Mouse (Mus musculus) neural tube, embryonic 15.5 days (tissue): ENCODE results near the gene Cela2a. TPM values are rescaled to one million over a fixed set of nuclear protein-coding genes. Genes with fewer than 3 reads are reported as not detected.

Experiments
- ATAC-seq: fragments of 200-750 bp; cut with Nextera tagmentation; 2 replicates; pipeline ENCODE4 v1.8.0; 2017; ENCODE audit warnings: mild to moderate bottlenecking, moderate TSS enrichment, moderate library complexity; ENCODE audit not compliant: low FRiP score
- H3K27ac ChIP-seq: fragments of 300-500 bp; sonication (generic); replicated peaks from 2 replicates; pipeline ENCODE4 v1.5.1; 2015; ENCODE audit warnings: mild to moderate bottlenecking, inconsistent platforms
- H3K27me3 ChIP-seq: fragments of 300-500 bp; sonication (generic); replicated peaks from 2 replicates; pipeline ENCODE4 v1.6.1; 2015; ENCODE audit warnings: inconsistent platforms
- H3K36me3 ChIP-seq: fragments of 300-500 bp; sonication (generic); 2 replicates; pipeline ENCODE4 v1.6.1; 2015; ENCODE audit warnings: inconsistent platforms
- H3K4me1 ChIP-seq: fragments of 300-500 bp; sonication (generic); 2 replicates; pipeline ENCODE4 v1.6.1; 2015; ENCODE audit warnings: inconsistent platforms
- H3K4me2 ChIP-seq: fragments of 300-500 bp; sonication (generic); 2 replicates; pipeline ENCODE4 v1.6.1; 2015; ENCODE audit warnings: inconsistent platforms, mild to moderate bottlenecking, moderate library complexity
- H3K4me3 ChIP-seq: fragments of 300-500 bp; sonication (generic); replicated peaks from 2 replicates; pipeline ENCODE4 v1.5.1; 2015; ENCODE audit warnings: mild to moderate bottlenecking, inconsistent platforms
- H3K9ac ChIP-seq: fragments of 300-500 bp; sonication (generic); replicated peaks from 2 replicates; pipeline ENCODE4 v1.6.1; 2015; ENCODE audit warnings: mild to moderate bottlenecking, inconsistent platforms
- H3K9me3 ChIP-seq: fragments of 300-500 bp; sonication (generic); replicated peaks from 2 replicates; pipeline ENCODE4 v1.6.1; 2016; ENCODE audit warnings: inconsistent platforms
- whole genome bisulfite sequencing: fragments of 180-500 bp; shearing (Covaris S2); methylation state at CpG from one replicate; pipeline ENCODE4 v1.1.7; 2015; ENCODE audit warnings: mixed read lengths; 5-methylcytosine and 5-hydroxymethylcytosine counted together
- polyA plus RNA-seq: library from polyadenylated mRNA; unstranded; fragments of >200 nt; fragmentation: Nextera tagmentation; extraction: Ambion mirVana; gene quantifications from 2 replicates; pipeline ENCODE4 v1.2.1, GENCODE M21; 2015

Cela2a gene
- polyA plus RNA-seq, 1 experiment from 2014 or later = not detected

DNA sequence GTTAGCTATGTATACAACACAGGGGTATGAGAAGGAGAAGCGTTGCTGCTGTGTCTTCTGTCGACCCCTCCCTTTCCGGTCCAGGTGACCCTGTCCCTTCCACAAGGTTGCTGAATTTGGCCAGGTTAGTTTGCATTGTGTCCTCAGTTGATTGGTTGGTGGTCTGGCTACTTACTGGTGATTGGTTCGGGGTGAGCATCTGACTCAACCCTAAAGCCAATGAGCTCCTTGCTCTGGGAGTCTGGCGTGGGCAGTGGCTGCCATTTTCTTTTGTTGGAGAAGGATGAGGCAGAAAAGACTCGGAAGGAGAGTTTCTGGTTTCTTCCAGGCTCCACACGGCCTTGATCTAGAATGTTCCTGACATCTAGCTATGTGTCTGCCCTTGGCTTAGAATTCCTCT is 6.6 kb downstream of the Cela2a start:
- Histone ChIP-seq H3K27me3 (no peaks in the 10 kb centered on the region), H3K4me3 (no peak overlapping the region), H3K27ac (no peak overlapping the region), H3K4me1 (peaks cover 3% of the 10 kb centered on the region; the same call in 1 of the 2 replicates), H3K9me3 (no peaks in the 10 kb centered on the region), H3K36me3 (peaks cover 11% of the 10 kb centered on the region), H3K9ac (no peak overlapping the region), H3K4me2 (no peak overlapping the region)
- no peak for ATAC-seq
- WGBS = 93% methylated on average over 7 of the region's 7 CpGs

DNA sequence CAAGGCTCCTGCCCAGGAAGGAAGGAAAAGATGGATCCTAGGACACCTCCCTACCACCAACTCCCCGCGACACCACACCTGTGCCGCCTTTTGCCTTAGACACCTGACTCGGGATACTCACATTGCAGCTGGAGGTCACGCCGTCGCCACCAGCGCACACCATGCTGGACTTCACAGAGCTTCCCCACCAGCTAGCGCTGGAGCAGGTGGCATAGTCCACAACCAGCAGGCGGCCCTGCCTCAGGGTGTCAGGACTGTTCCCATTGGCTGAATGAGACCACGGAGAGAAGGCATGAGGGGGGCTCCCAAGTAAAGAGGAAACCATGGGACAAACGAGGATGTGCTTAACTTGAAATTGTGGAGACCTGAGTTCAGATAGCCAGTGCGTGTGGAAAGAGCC is 7.1 kb downstream of the Cela2a start:
- H3K27me3 ChIP-seq = no peaks in the 10 kb centered on the region
- no peak overlapping the region for H3K4me3 ChIP-seq
- H3K9me3 ChIP-seq = no peaks in the 10 kb centered on the region
- 89% methylated on average over 13 of the region's 13 CpGs for WGBS
- no peak overlapping the region for H3K4me2 ChIP-seq
- H3K4me1 ChIP-seq = peaks cover 3% of the 10 kb centered on the region; the same call in 1 of the 2 replicates
- H3K9ac ChIP-seq = no peak overlapping the region
- ATAC-seq = no peak
- H3K36me3 ChIP-seq = peaks cover 14% of the 10 kb centered on the region
- no peak overlapping the region for H3K27ac ChIP-seq

DNA sequence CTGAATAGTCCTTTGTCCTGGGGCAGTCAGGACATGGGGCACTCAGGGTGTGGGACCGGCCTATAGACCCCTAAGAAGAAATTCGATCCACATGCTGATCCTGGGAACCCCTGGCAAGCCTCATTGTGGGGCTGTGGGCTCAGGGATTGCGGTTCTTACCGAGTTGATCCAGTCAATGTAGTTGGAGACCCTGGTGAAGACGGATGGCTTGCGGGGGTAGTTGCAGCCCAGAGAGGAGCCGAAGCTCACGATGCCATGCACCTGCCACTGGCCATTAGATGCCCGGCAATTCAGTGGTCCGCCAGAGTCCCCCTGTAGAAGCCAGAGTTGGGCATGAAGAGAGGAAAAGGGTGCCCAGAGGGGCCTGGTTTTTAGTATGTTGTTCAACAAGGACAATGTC is 8.3 kb downstream of the Cela2a start:
- no peak overlapping the region for H3K4me3 ChIP-seq
- no peak overlapping the region for H3K27ac ChIP-seq
- 61% methylated on average over 10 of the region's 10 CpGs for WGBS
- ATAC-seq = no peak
- peaks cover 24% of the 10 kb centered on the region for H3K36me3 ChIP-seq
- H3K27me3 ChIP-seq = no peaks in the 10 kb centered on the region
- no peak overlapping the region for H3K4me2 ChIP-seq
- H3K9me3 ChIP-seq = no peaks in the 10 kb centered on the region
- H3K4me1 ChIP-seq = peaks cover 3% of the 10 kb centered on the region; the same call in 1 of the 2 replicates
- no peak overlapping the region for H3K9ac ChIP-seq

DNA sequence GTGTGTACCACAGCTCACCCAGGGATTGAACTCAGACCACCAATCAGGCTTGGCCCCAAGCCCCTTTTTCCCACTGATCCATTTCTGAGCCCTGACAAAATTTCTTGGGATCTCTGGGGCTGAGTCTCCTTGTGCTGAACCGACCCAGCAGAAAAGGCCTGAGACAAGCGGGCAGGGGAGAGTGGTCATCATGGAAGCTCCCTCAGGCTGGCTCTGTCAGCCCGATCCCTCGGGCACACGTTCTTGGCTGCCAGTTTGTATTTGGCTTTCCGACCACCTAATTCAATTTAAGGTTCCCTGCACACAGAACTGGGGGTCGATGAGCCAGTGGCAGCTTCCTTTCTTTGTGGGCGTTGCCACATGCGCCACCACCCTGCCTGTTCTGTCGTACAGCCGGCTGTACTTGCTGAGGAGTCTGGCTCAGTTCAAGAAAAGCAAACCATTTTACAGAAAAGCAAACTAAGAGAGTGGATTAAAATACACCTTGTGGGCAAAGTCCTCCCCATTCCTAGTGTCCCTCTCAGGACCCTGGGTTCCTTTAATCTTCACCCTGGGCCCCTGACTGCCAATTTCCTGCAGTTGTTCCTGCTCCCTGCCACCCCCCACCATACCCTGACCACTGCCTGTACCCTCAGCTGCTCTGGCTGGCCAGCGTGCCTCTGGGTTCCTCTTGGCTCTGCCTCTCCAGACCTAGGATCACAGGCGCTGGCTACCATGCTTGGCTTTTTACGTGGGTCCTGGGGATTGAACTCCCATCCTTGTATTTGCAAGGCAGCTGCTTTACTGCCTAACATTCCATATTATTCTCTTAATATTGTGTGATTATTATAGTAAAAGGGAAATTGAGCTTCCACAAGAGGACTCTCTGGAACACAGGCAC is 8.9 kb downstream of the Cela2a start:
- peaks cover 3% of the 10 kb centered on the region; the same call in 1 of the 2 replicates for H3K4me1 ChIP-seq
- H3K9me3 ChIP-seq = no peaks in the 10 kb centered on the region
- no peak overlapping the region for H3K4me2 ChIP-seq
- H3K36me3 ChIP-seq = peaks cover 31% of the 10 kb centered on the region
- no peaks in the 10 kb centered on the region for H3K27me3 ChIP-seq
- 66% methylated on average over 14 of the region's 14 CpGs for WGBS
- no peak overlapping the region for H3K4me3 ChIP-seq
- H3K9ac ChIP-seq = no peak overlapping the region
- no peak for ATAC-seq
- H3K27ac ChIP-seq = no peak overlapping the region

DNA sequence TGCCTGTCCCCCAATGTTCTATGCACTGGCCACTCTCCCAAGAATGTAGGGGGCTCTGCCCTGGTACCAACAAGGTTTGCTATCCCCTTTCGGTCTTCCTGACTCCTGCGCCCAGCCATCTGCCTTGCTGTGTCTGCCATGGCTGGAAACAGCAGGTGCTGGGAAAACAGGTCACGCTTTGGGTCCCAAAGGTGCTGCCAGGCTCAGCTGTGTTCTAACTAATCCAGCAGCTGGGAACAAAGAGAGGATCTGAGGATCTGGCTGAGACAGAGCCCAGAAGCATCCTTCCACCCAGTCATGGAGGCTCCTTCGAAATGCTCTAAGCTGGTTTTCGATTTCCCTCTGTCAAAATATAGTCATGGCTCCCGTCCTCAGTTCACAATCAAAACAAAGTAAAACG is 9.7 kb downstream of the Cela2a start:
- 79% methylated on average over 7 of the region's 7 CpGs for WGBS
- H3K36me3 ChIP-seq = peaks cover 38% of the 10 kb centered on the region
- no peaks in the 10 kb centered on the region for H3K27me3 ChIP-seq
- no peak overlapping the region for H3K4me2 ChIP-seq
- H3K9ac ChIP-seq = no peak overlapping the region
- no peak for ATAC-seq
- H3K9me3 ChIP-seq = no peaks in the 10 kb centered on the region
- H3K4me1 ChIP-seq = peaks cover 3% of the 10 kb centered on the region; the same call in 1 of the 2 replicates
- no peak overlapping the region for H3K4me3 ChIP-seq
- H3K27ac ChIP-seq = no peak overlapping the region

DNA sequence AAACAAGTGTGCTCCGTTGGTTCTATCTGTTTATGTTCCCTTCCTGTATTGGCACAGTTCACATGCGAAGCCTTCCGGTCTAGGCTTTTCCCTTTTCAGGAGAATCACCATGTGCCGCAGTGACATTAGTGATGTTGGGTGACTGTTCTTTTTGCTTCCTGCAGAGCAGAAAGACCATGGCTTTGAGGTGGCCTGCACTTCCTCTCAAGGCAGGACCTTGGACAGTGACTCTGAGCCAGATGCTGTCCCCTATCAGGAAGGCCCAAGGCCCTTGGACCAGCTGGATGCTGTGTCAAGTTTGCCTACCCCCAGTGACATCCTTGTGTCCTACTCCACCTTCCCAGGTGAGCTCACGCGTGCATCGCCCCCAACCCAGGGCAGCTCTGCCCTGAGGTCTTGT is 14.6 kb downstream of the Cela2a start:
- Histone ChIP-seq H3K4me3 (no peak overlapping the region), H3K4me1 (peaks cover 3% of the 10 kb centered on the region; the same call in 1 of the 2 replicates), H3K4me2 (no peak overlapping the region), H3K27ac (no peak overlapping the region), H3K27me3 (no peaks in the 10 kb centered on the region), H3K9me3 (no peaks in the 10 kb centered on the region), H3K36me3 (peaks cover 80% of the 10 kb centered on the region), H3K9ac (no peak overlapping the region)
- ATAC-seq = no peak
- 98% methylated on average over 7 of the region's 7 CpGs for WGBS

DNA sequence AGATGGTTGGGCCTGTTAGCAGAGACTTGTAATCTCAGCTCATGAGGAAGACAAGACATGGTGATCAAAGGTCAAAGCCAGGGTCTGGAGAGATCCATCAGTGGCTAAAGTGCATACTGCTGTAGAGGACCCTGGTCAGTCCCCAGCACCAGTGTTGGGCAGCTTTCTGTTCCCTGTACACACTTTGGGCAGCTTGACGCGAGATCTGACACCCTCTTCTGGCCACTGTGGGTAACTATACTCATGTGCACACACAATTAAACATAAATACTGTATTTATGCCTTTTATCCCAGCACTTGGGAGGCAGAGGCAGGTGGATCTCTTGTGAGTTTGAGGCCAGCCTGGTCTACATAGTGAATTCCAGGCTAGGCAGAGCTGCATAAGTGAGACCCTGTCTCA is 15.0 kb downstream of the Cela2a start:
- Histone ChIP-seq H3K27me3 (no peaks in the 10 kb centered on the region), H3K4me2 (no peak overlapping the region), H3K36me3 (peaks cover 84% of the 10 kb centered on the region), H3K9ac (no peak overlapping the region), H3K27ac (no peak overlapping the region), H3K9me3 (no peaks in the 10 kb centered on the region), H3K4me3 (no peak overlapping the region), H3K4me1 (peaks cover under 1% of the 10 kb centered on the region; the same call in 1 of the 2 replicates)
- no peak for ATAC-seq
- 93% methylated on average over 2 of the region's 2 CpGs for WGBS

DNA sequence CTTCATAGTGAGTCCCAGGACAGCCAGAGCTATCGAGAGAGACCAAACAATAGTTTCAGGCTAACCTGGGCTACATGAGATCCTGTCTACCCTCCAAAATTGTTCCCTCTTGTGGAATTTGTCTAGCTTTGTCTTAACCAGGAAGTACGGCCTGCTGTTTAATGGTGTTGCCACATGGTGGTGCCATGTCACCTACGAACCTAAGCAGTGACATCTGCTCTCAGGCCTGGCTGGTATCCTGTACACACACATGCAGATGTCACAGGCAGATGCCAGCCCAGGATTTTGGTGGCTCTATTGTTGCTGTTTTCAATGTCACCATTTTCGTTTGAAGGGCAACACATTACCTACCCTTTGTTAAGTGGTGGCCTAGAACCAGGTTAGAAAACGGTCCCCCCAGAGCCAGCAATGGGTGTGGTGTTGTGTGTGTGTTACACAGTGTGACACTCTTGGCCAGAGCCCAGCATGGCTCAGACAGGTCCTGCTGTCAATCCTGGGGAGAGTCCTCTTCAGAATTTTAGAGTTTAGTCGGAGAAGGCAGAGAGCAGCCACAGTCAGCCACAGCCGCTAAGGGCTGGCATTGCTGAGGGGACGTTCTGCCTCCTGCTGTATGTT is 16.0 kb downstream of the Cela2a start:
- no peak overlapping the region for H3K27ac ChIP-seq
- H3K9me3 ChIP-seq = no peaks in the 10 kb centered on the region
- ATAC-seq = no peak; the same call in 1 of the 2 replicates
- peaks cover 88% of the 10 kb centered on the region for H3K36me3 ChIP-seq
- no peak overlapping the region for H3K9ac ChIP-seq
- WGBS = 75% methylated on average over 8 of the region's 8 CpGs
- no peaks in the 10 kb centered on the region for H3K27me3 ChIP-seq
- no peaks in the 10 kb centered on the region for H3K4me1 ChIP-seq
- H3K4me2 ChIP-seq = no peak overlapping the region
- H3K4me3 ChIP-seq = no peak overlapping the region

DNA sequence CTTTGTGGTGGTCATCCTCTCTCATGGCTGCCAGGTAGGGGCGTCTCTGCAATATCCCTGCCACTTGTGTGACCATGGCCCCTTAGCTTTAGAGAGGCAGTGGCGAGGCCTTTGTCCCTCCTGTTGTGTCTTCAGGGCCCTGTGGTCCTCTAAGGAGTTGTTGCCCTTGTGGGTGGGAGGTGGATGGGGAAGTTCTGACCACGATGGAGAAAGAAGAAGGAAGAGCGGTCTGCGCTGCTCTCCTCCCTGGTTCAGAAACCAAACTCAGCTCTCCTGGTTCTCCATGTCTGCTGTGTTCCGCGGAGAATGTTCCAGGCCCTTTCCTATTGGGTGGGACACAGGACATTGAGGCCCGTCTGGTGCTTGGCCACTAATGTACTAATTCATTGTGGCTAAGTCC is 20.1 kb downstream of the Cela2a start:
- 90% methylated on average over 8 of the region's 8 CpGs for WGBS
- ATAC-seq = no peak
- peaks cover 69% of the 10 kb centered on the region for H3K36me3 ChIP-seq

DNA sequence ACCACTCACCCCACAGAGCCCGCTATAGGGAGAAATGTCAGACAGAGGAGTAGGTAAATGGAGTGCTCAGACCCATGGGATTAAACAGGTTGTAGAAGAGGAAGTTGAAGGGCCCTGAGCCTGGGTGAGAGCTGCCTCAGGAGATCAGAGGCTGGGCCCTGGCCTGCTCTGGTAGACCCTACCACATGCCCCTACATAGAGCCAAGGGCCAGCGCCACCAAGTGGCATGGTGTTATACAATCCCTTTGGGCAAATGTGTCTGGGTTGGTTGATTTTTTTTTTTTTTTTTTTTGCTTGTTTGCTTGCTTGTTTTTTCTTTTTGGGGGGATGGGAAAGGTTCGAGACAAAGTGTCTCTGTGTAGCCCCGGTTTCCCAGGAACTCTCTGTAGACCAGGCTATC is 21.9 kb downstream of the Cela2a start:
- Histone ChIP-seq H3K36me3 (peaks cover 55% of the 10 kb centered on the region), H3K4me2 (no peak overlapping the region), H3K4me1 (no peaks in the 10 kb centered on the region), H3K9ac (no peak overlapping the region), H3K27me3 (no peaks in the 10 kb centered on the region), H3K9me3 (no peaks in the 10 kb centered on the region), H3K27ac (no peak overlapping the region), H3K4me3 (no peak overlapping the region)
- no peak for ATAC-seq
- WGBS = 91% methylated on average over 4 of the region's 4 CpGs

More for the DNA sequence above, 20.1 kb downstream of the Cela2a start:
- H3K27ac ChIP-seq = no peak overlapping the region
- no peak overlapping the region for H3K4me2 ChIP-seq
- H3K9me3 ChIP-seq = no peaks in the 10 kb centered on the region
- H3K4me3 ChIP-seq = no peak overlapping the region
- H3K27me3 ChIP-seq = no peaks in the 10 kb centered on the region
- H3K9ac ChIP-seq = no peak overlapping the region
- no peaks in the 10 kb centered on the region for H3K4me1 ChIP-seq

DNA sequence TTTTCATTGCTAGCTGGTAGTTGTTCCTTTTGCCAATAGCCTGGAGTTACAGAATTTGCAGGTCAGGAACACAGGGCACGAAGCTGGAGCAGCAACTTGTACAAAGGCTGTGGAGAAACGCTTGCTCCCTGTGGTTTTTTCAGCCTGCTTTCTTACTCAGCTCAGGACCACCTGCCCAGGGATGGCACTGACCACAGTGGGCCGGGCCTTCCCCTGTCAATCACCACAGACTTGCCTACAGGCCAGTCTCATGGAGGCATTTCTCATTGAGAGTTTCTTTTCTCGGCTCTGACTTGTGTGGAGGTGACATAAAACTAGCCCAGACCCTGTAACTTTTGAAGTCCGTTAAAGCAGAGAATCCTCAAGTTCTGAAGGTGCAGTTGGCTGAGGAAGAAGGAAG is 28.4 kb downstream of the Cela2a start:
- Histone ChIP-seq H3K4me3 (no peak overlapping the region), H3K27me3 (no peaks in the 10 kb centered on the region), H3K4me1 (peaks cover 30% of the 10 kb centered on the region), H3K27ac (no peak overlapping the region), H3K9me3 (no peaks in the 10 kb centered on the region), H3K9ac (no peak overlapping the region), H3K4me2 (no peak overlapping the region), H3K36me3 (peaks cover 9% of the 10 kb centered on the region)
- no peak for ATAC-seq
- 96% methylated on average over 5 of the region's 5 CpGs for WGBS

DNA sequence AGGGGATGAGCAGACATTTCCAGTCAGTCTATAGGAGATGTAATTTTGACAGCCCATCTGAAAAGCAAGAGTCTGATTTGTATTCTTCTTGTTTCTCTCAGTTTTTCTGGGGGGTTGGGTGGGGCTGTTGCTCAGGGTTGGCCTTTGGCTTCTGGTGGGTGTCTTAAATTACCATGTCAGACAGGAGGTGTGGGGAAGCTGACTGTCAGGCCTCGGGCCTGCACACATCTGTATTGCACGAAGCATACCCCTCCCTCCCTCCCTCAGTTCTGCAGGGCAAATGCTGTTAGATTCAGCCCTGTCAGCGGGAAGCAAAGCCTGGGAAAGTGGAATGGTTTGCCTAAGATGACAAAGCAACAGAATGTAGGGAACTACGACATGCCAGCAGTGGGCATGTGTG is 29.0 kb downstream of the Cela2a start:
- H3K27me3 ChIP-seq = no peaks in the 10 kb centered on the region
- WGBS = 89% methylated on average over 4 of the region's 4 CpGs
- H3K9me3 ChIP-seq = no peaks in the 10 kb centered on the region
- H3K4me1 ChIP-seq = peaks cover 30% of the 10 kb centered on the region
- H3K27ac ChIP-seq = no peak overlapping the region
- H3K36me3 ChIP-seq = peaks cover 9% of the 10 kb centered on the region
- H3K9ac ChIP-seq = no peak overlapping the region
- H3K4me3 ChIP-seq = no peak overlapping the region
- no peak overlapping the region for H3K4me2 ChIP-seq
- ATAC-seq = no peak
